Mouse (Mus musculus) midbrain, embryonic 11.5 days (tissue): ENCODE measurements around the gene Trim44. TPM values are rescaled to one million over a fixed set of nuclear protein-coding genes. Genes with fewer than 3 reads are reported as not detected.

ENCODE experiments used
- ATAC-seq: fragments of 200-750 bp; cut with Nextera tagmentation; 2 replicates; pipeline ENCODE4 v1.8.0; 2017; ENCODE audit warnings: moderate TSS enrichment, moderate library complexity; ENCODE audit not compliant: low FRiP score
- DNase-seq: peaks from one replicate; pipeline ENCODE4 v3.0.0; 2015; ENCODE audit warnings: low spot score; ENCODE audit errors: missing footprints
- H3K27ac ChIP-seq: fragments of 300-500 bp; sonication (generic); 2 replicates; pipeline ENCODE4 v1.5.1; 2014; ENCODE audit warnings: low read depth, low read length
- H3K27me3 ChIP-seq: fragments of 300-500 bp; sonication (generic); 2 replicates; pipeline ENCODE4 v1.6.1; 2014; ENCODE audit warnings: mild to moderate bottlenecking, low read length, moderate library complexity, mixed read lengths; ENCODE audit not compliant: control insufficient read depth, insufficient read depth
- H3K36me3 ChIP-seq: fragments of 300-500 bp; sonication (generic); 2 replicates; pipeline ENCODE4 v1.6.1; 2014; ENCODE audit warnings: mild to moderate bottlenecking, low read length, moderate library complexity, mixed read lengths; ENCODE audit not compliant: control insufficient read depth, insufficient read depth
- H3K4me1 ChIP-seq: fragments of 300-500 bp; sonication (generic); 2 replicates; pipeline ENCODE4 v1.6.1; 2014; ENCODE audit warnings: low read length; ENCODE audit not compliant: control insufficient read depth, insufficient read depth
- H3K4me2 ChIP-seq: fragments of 300-500 bp; sonication (generic); 2 replicates; pipeline ENCODE4 v1.6.1; 2014; ENCODE audit warnings: mild to moderate bottlenecking, moderate library complexity
- H3K4me3 ChIP-seq: fragments of 300-500 bp; sonication (generic); 2 replicates; pipeline ENCODE4 v1.5.1; 2014; ENCODE audit warnings: low read depth, low read length
- H3K9ac ChIP-seq: fragments of 300-500 bp; sonication (generic); 2 replicates; pipeline ENCODE4 v1.6.1; 2014; ENCODE audit warnings: low read length
- H3K9me3 ChIP-seq: fragments of 300-500 bp; sonication (generic); 2 replicates; pipeline ENCODE4 v1.6.1; 2016; ENCODE audit warnings: low read length; ENCODE audit not compliant: control insufficient read depth
- WGBS: fragments of 180-500 bp; shearing (Covaris S2); extraction: QIAGEN DNeasy Blood & Tissue Kit; methylation state at CpG from one replicate; pipeline ENCODE4 v1.1.7; 2014; 5-methylcytosine and 5-hydroxymethylcytosine counted together
- polyA plus RNA-seq: library from polyadenylated mRNA; unstranded; fragments of >200 nt; fragmentation: Nextera tagmentation; extraction: Ambion mirVana; gene quantifications from 2 replicates; pipeline ENCODE4 v1.2.1, GENCODE M21; 2014

Gene Trim44
- polyA plus RNA-seq, 1 experiment from 2014 or later = 40.7 TPM

- Histone ChIP-seq H3K36me3 (no peaks in the 10 kb centered on the region), H3K27me3 (no peaks in the 10 kb centered on the region), H3K4me2 (no peak overlapping the region), H3K27ac (no peak overlapping the region), H3K4me1 (no peaks in the 10 kb centered on the region; the same call in 1 of the 2 replicates), H3K4me3 (no peak overlapping the region), H3K9ac (no peak overlapping the region), H3K9me3 (no peaks in the 10 kb centered on the region)
- DNase-seq (no peak), ATAC-seq (no peak)
- 87% methylated on average over 1 of the region's 1 CpGs for WGBS
Observed at GRCm38 (mm10) chr2:102378381-102378780, 29.2 kb downstream of the Trim44 start.

GRCm38 (mm10) chr2:102377370-102377769, 30.3 kb downstream of the Trim44 start:
- H3K4me3 ChIP-seq = no peak overlapping the region
- no peak overlapping the region for H3K9ac ChIP-seq
- H3K27me3 ChIP-seq = no peaks in the 10 kb centered on the region
- H3K27ac ChIP-seq = no peak overlapping the region
- DNase-seq = no peak
- H3K4me1 ChIP-seq = no peaks in the 10 kb centered on the region
- WGBS = 94% methylated on average over 2 of the region's 2 CpGs
- no peaks in the 10 kb centered on the region for H3K9me3 ChIP-seq
- no peak for ATAC-seq
- no peak overlapping the region for H3K4me2 ChIP-seq
- no peaks in the 10 kb centered on the region for H3K36me3 ChIP-seq

GRCm38 (mm10) chr2:102373406-102374105, 34.1 kb downstream of the Trim44 start:
- no peaks in the 10 kb centered on the region for H3K9me3 ChIP-seq
- DNase-seq (no peak), ATAC-seq (no peak)
- H3K4me3 ChIP-seq = no peak overlapping the region
- no peaks in the 10 kb centered on the region for H3K36me3 ChIP-seq
- 87% methylated on average over 3 of the region's 3 CpGs for WGBS
- no peaks in the 10 kb centered on the region for H3K27me3 ChIP-seq
- no peak overlapping the region for H3K4me2 ChIP-seq
- H3K9ac ChIP-seq = no peak overlapping the region
- no peaks in the 10 kb centered on the region for H3K4me1 ChIP-seq
- H3K27ac ChIP-seq = no peak overlapping the region

GRCm38 (mm10) chr2:102372690-102373089, 34.9 kb downstream of the Trim44 start:
- no peak for ATAC-seq
- H3K4me3 ChIP-seq = no peak overlapping the region

GRCm38 (mm10) chr2:102371332-102371731, 36.3 kb downstream of the Trim44 start:
- no peaks in the 10 kb centered on the region for H3K36me3 ChIP-seq
- H3K4me1 ChIP-seq = no peaks in the 10 kb centered on the region
- no peaks in the 10 kb centered on the region for H3K27me3 ChIP-seq
- no peak overlapping the region for H3K4me3 ChIP-seq
- no peaks in the 10 kb centered on the region for H3K9me3 ChIP-seq
- DNase-seq (no peak), ATAC-seq (no peak)
- no peak overlapping the region for H3K4me2 ChIP-seq
- H3K9ac ChIP-seq = no peak overlapping the region
- H3K27ac ChIP-seq = no peak overlapping the region

More at GRCm38 (mm10) chr2:102372690-102373089, 34.9 kb downstream of the Trim44 start:
- H3K27ac ChIP-seq = no peak overlapping the region
- no peak for DNase-seq
- H3K36me3 ChIP-seq = no peaks in the 10 kb centered on the region
- H3K9ac ChIP-seq = no peak overlapping the region
- H3K9me3 ChIP-seq = no peaks in the 10 kb centered on the region
- no peak overlapping the region for H3K4me2 ChIP-seq
- H3K4me1 ChIP-seq = no peaks in the 10 kb centered on the region
- no peaks in the 10 kb centered on the region for H3K27me3 ChIP-seq

GRCm38 (mm10) chr2:102365983-102366545, 41.6 kb downstream of the Trim44 start:
- Histone ChIP-seq H3K36me3 (no peaks in the 10 kb centered on the region), H3K9me3 (no peaks in the 10 kb centered on the region), H3K4me1 (no peaks in the 10 kb centered on the region), H3K9ac (no peak overlapping the region), H3K27me3 (no peaks in the 10 kb centered on the region), H3K4me2 (no peak overlapping the region), H3K27ac (no peak overlapping the region), H3K4me3 (no peak overlapping the region)
- ATAC-seq (no peak), DNase-seq (peak; percentile 23)
- WGBS = 92% methylated on average over 7 of the region's 7 CpGs

- DNase-seq (peak; percentile 44), ATAC-seq (no peak)
- H3K9me3 ChIP-seq = no peaks in the 10 kb centered on the region
- no peak overlapping the region for H3K9ac ChIP-seq
- H3K4me2 ChIP-seq = no peak overlapping the region
- no peak overlapping the region for H3K27ac ChIP-seq
- no peaks in the 10 kb centered on the region for H3K27me3 ChIP-seq
- H3K36me3 ChIP-seq = no peaks in the 10 kb centered on the region
- 87% methylated on average over 4 of the region's 4 CpGs for WGBS
- H3K4me3 ChIP-seq = no peak overlapping the region
- no peaks in the 10 kb centered on the region for H3K4me1 ChIP-seq
Observed at GRCm38 (mm10) chr2:102364565-102365200, 42.9 kb downstream of the Trim44 start.

GRCm38 (mm10) chr2:102362896-102363530, 44.6 kb downstream of the Trim44 start:
- Histone ChIP-seq H3K9me3 (no peaks in the 10 kb centered on the region), H3K4me2 (no peak overlapping the region), H3K27ac (no peak overlapping the region), H3K4me1 (no peaks in the 10 kb centered on the region), H3K9ac (no peak overlapping the region), H3K36me3 (no peaks in the 10 kb centered on the region), H3K27me3 (no peaks in the 10 kb centered on the region), H3K4me3 (no peak overlapping the region)
- 86% methylated on average over 1 of the region's 1 CpGs for WGBS
- DNase-seq = peak; percentile 56
- no peak for ATAC-seq

- ATAC-seq = no peak
- WGBS = 85% methylated on average over 2 of the region's 2 CpGs
- no peaks in the 10 kb centered on the region for H3K27me3 ChIP-seq
Observed at GRCm38 (mm10) chr2:102362266-102362665, 45.4 kb downstream of the Trim44 start.

More at GRCm38 (mm10) chr2:102362266-102362665, 45.4 kb downstream of the Trim44 start:
- no peak overlapping the region for H3K4me2 ChIP-seq
- no peak overlapping the region for H3K27ac ChIP-seq
- H3K36me3 ChIP-seq = no peaks in the 10 kb centered on the region
- peak; percentile 73 for DNase-seq
- H3K9me3 ChIP-seq = no peaks in the 10 kb centered on the region
- H3K4me3 ChIP-seq = no peak overlapping the region
- no peaks in the 10 kb centered on the region for H3K4me1 ChIP-seq
- H3K9ac ChIP-seq = no peak overlapping the region
